Mouse (Mus musculus) ES-CJ7 (cell line): ENCODE data around the gene Gm8677.
"Not testable (repeated sequence)": the region's sequence is repeated elsewhere in the genome, so short reads cannot be mapped to it uniquely, and the experiment has no call there.

Source experiments
- DNase-seq: peaks from one replicate; pipeline ENCODE4 v3.0.0; 2011; ENCODE audit warnings: low read depth, low spot score

Gm8677 gene

GRCm38 (mm10) chr7:22534787-22535186, at the start of gene Gm8677:
Gene Gm8677, minus strand, starts transcription at chr7:22534887.
- DNase-seq, result not testable (repeated sequence)

- DNase-seq, result not testable (repeated sequence)
These were observed 30.6 kb upstream of the Gm8677 start, which contains the start of gene Gm4201 for GRCm38 (mm10) chr7:22565243-22565642. Gene Gm4201, minus strand, starts transcription at chr7:22565343.

DNA sequence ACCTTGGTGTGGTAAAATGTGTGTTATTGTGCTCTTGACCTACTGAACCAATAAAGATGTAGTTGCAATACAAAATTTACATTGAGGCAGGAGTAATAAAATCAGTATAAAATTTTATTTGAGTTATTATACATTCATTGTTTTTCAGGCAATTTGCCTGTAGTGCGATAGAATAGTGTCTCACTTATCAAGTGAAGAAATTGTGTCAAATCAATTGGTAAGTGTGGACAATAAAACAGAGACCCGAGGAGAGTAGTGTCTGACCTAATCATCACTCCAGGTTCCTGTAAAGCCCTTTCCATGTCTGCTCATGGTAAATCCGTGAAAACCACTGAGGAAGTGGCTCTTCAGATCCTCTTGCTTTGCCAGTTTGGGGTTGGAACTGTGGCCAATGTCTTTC, 12.0 kb downstream of the Gm8677 start, which contains the start of gene Vmn1r152:
Gene Vmn1r152 (plus strand): TSS at position 301 of the 400 bp plus-strand sequence.
- DNase-seq, result not testable (repeated sequence)

- DNase-seq, result not testable (repeated sequence)
These were observed 35.1 kb downstream of the Gm8677 start, which contains the start of gene Vmn1r151 for GRCm38 (mm10) chr7:22499578-22499977. Gene Vmn1r151, minus strand, starts transcription at chr7:22499678.
